Mouse (Mus musculus): Measurements from ENCODE around the gene Ccdc151. TPM values are rescaled to one million over a fixed set of nuclear protein-coding genes. Genes with fewer than 3 reads are reported as not detected.

The Ccdc151 gene
- not detected in 2 replicates for polyA plus RNA-seq (2012)

GRCm38 (mm10) chr9:22002194-22003162 is at the start of gene Ccdc151, which contains the start of gene Prkcsh:
Gene Ccdc151, minus strand, starts transcription at chr9:22002634.
Gene Prkcsh, plus strand, starts transcription at chr9:22002806.

GRCm38 (mm10) chr9:22051958-22052254 is 49.5 kb upstream of the Ccdc151 start, which contains the start of gene Elavl3:
Gene Elavl3, minus strand, starts transcription at chr9:22052023.

GRCm38 (mm10) chr9:21989230-21990110 is 13.0 kb downstream of the Ccdc151 start, which contains the start of gene Rgl3:
Gene Rgl3, minus strand, starts transcription at chr9:21989446.

GRCm38 (mm10) chr9:21963417-21963816 is 39.0 kb downstream of the Ccdc151 start, which contains the start of gene Epor:
Gene Epor, minus strand, starts transcription at chr9:21963506.

GRCm38 (mm10) chr9:21955570-21956281 is 46.7 kb downstream of the Ccdc151 start, which contains the start of gene Swsap1:
Gene Swsap1, plus strand, starts transcription at chr9:21955755.

Other genes starting within 250 kb of the Ccdc151 start
- gene Spc24, start 242.3 kb downstream of the Ccdc151 start, polyA plus RNA-seq (2012): 101 and 106 TPM in 2 replicates
- 1.9 and 2.9 TPM in 2 replicates for gene Kank2, start 203.9 kb downstream of the Ccdc151 start, polyA plus RNA-seq (2012)
- gene Angptl8, start 167.1 kb downstream of the Ccdc151 start, polyA plus RNA-seq (2012): 1.7 and 3.7 TPM in 2 replicates
- 3.1 and 4.8 TPM in 2 replicates for gene Dock6, start 150.0 kb downstream of the Ccdc151 start, polyA plus RNA-seq (2012)
- gene Rab3d, start 84.4 kb downstream of the Ccdc151 start, polyA plus RNA-seq (2012): 35.5 and 43.8 TPM in 2 replicates
- gene Ccdc159, start 75.2 kb downstream of the Ccdc151 start, polyA plus RNA-seq (2012): 0.26 and 0.54 TPM in 2 replicates
- gene Tmem205, start 75.1 kb downstream of the Ccdc151 start, polyA plus RNA-seq (2012): 28.8 and 33.9 TPM in 2 replicates
- 1.9 and 2.5 TPM in 2 replicates for gene Plppr2, start 65.6 kb downstream of the Ccdc151 start, polyA plus RNA-seq (2012)
- gene Swsap1, start 46.9 kb downstream of the Ccdc151 start, polyA plus RNA-seq (2012): 5.8 and 8.1 TPM in 2 replicates
- gene Epor, start 39.1 kb downstream of the Ccdc151 start, polyA plus RNA-seq (2012): 45.2 and 62.0 TPM in 2 replicates
- 0.03 and 0.11 TPM in 2 replicates for gene Rgl3, start 13.2 kb downstream of the Ccdc151 start, polyA plus RNA-seq (2012)
- 202 and 244 TPM in 2 replicates for gene Prkcsh, start 172 bp upstream of the Ccdc151 start, polyA plus RNA-seq (2012)
- 0.02 and 0.03 TPM in 2 replicates for gene Elavl3, start 49.4 kb upstream of the Ccdc151 start, polyA plus RNA-seq (2012)
- gene Gm49318, start 68.6 kb upstream of the Ccdc151 start, polyA plus RNA-seq (2012): not detected in 2 replicates
- gene Zfp653, start 68.7 kb upstream of the Ccdc151 start, polyA plus RNA-seq (2012): 19.3 and 24.5 TPM in 2 replicates
- 30.5 and 33.6 TPM in 2 replicates for gene Ecsit, start 82.8 kb upstream of the Ccdc151 start, polyA plus RNA-seq (2012)
- gene Cnn1, start 96.6 kb upstream of the Ccdc151 start, polyA plus RNA-seq (2012): 0.06 TPM in 1 of 2 replicates, not detected in the other
- gene Elof1, start 114.5 kb upstream of the Ccdc151 start, polyA plus RNA-seq (2012): 75.1 and 88.1 TPM in 2 replicates
- 9.1 and 11.8 TPM in 2 replicates for gene Acp5, start 133.1 kb upstream of the Ccdc151 start, polyA plus RNA-seq (2012)
- 77.0 and 80.8 TPM in 2 replicates for gene Pigyl, start 154.2 kb upstream of the Ccdc151 start, polyA plus RNA-seq (2012)
- not detected in 2 replicates for gene Zfp872, start 185.5 kb upstream of the Ccdc151 start, polyA plus RNA-seq (2012)
- 3.2 and 4.1 TPM in 2 replicates for gene Zfp809, start 223.1 kb upstream of the Ccdc151 start, polyA plus RNA-seq (2012)